Mouse (Mus musculus): ENCODE results near the gene Zfp518b. TPM values are rescaled to one million over a fixed set of nuclear protein-coding genes. Genes with fewer than 3 reads are reported as not detected.

The Zfp518b gene
- polyA plus RNA-seq, 1 experiment, result not detected

DNA sequence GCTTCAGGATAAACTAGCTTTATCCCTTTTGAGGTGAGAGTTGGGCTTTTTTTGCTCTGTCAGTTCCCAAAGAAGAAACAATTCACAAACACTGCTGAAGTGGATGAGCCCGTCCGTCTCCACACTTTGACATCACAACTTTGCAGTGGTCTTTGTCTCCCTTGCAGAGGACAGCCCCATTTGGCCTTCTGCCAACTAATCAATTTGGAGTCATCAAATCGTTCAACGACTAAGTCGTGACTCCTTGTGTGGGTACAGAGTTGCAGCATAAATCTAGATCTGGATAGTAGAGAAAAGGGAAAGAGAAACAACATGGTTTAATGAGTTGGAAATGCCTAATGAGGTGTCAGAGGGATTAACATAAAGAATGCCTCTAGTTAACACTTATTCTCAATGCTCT lies 33.2 kb downstream of the Zfp518b start:
- no peak for TF ChIP-seq GATA1 (IDR thresholded peaks at IDR 0.05; ENCODE audit: low read length)

DNA sequence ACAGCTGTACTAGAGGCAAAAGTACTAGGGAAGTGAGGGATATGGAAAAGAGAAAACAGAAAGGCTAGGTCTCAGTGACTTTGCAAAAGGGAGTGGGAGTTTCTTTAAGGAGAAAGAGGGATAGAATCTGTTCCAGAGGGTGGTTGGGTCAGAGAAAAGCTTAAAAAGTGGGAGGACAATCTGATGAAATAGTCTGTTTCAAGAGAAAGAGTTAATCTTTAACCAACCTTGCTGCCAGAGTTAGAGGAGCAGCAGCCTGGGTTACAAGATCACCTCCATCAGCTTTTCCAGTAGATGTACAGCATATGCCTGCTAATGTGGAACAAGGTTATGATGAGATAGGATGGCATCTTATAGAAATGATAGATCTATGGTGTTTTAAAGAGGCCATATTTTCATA lies 43.1 kb downstream of the Zfp518b start:
- no peak for TF ChIP-seq GATA1 (IDR thresholded peaks at IDR 0.05; ENCODE audit: low read length)

- no peak for TF ChIP-seq GATA1 (IDR thresholded peaks at IDR 0.05; ENCODE audit: low read length)
These were observed 48.3 kb downstream of the Zfp518b start for GRCm38 (mm10) chr5:38636301-38636749.

- no peak for TF ChIP-seq GATA1 (IDR thresholded peaks at IDR 0.05; ENCODE audit: low read length)
These were observed 48.9 kb downstream of the Zfp518b start for GRCm38 (mm10) chr5:38635696-38636095.

DNA sequence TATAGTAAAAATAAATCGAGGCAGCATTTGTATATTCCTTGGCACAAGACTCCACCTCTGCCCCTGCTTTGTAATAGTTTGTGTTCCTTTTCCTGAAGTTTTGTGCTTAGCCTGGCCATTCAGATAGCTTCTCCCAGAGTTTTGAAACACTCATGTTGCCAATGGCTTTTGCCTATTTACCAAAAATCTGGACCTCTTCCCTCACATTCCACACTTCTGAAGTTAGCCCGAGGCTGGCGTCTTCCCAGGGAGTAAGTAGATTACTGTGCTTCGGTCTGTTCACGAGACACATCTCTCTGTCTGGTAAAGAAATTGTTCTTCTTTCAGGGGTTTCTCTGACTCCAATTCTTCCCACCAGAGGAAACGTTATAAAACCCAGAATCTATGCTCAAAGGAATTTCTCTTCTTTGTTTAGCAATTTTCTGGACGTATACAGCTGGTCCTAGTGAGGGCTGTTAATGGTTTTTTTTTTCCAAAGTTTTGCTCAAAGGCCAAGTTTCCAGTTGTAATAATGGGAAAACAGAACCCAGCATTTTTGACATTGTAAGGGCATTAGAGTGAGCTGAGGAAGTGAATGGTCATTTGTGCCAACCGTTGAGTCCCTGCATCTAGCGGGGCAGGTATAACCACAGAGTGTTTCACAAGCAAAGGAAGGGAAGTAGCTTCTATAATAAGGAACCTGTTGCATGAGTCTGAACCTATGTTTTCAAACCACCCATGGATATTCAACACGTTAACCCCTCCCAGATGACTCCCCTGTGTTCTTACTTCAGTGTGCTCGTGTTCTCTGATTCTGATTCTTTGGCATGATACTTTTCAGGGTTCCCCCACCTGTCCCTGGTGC lies 50.1 kb downstream of the Zfp518b start:
- no peak for TF ChIP-seq GATA1 (IDR thresholded peaks at IDR 0.05; ENCODE audit: low read length)

DNA sequence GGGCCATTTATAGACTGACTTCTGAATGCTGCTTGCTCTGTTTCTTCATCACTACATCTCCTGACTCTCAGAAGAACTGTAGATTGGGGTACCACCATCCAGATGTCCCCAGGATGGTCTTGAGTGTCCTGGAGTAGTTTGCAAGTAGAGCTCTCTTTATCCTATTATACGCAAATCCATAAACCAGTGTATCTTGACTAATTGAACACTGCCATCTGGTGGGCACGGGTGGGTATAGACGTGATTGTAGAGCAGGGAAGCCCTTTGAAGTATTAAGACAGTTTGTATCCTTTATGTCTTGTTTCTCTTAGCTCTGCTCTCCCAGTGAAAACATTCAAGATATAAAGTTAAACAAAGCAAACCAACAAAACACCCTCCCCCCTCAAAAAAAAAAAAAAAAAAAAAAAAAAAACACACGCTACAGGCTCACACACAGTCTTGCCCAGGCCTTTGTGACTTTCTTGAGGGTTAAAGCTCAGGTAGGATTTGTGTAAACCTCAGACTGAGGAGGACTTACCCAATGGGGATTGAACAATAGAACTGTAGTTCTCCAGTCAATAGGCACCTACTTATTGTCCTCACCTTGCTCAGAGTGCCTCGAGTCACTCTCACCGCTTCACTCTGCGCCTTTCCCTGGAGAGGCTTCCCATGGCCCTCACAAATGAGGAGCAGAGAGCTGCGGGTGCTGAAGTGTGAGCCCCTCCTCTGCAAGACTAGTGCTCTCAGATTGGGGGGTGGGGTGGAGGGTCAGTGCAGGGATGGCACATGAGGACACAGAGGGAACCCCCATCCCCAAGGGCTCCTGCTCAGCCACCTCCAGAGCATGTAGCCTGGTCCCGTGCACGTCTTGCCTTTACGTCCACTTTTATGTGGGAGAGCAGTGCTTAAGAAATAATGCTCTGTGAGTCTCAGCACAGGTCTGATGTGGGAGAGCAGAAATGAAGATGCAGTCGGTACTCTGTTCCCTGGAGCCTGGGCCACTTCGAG lies 51.9 kb downstream of the Zfp518b start:
- no peak for TF ChIP-seq GATA1 (IDR thresholded peaks at IDR 0.05; ENCODE audit: low read length)

- no peak for TF ChIP-seq GATA1 (IDR thresholded peaks at IDR 0.05; ENCODE audit: low read length)
These were observed 56.6 kb downstream of the Zfp518b start for GRCm38 (mm10) chr5:38628023-38628422.

- TF ChIP-seq GATA1 (IDR thresholded peaks at IDR 0.05; ENCODE audit: low read length), result no peak
These were observed 57.7 kb downstream of the Zfp518b start for GRCm38 (mm10) chr5:38626883-38627282.

- no peak for TF ChIP-seq GATA1 (IDR thresholded peaks at IDR 0.05; ENCODE audit: low read length)
These were observed 63.8 kb downstream of the Zfp518b start for GRCm38 (mm10) chr5:38620783-38621182.

DNA sequence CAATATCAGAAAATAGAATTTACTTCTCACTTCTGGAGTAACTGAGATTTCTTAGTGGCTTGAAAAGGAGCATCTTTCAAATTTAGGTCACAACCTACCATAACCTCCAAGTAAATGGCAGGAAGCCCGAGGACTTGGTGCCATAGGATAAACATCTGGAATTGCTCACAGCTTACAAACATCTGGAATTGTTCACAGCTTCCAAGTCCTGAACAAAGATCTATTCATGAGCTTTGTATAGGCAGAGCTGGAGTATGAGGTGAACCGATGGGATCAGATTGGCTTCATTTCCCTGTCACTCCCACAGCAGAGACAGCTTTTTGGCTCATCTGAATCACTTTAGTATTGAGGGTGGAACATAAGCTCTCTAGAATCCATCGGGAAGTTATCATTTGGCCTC lies 65.7 kb downstream of the Zfp518b start:
- TF ChIP-seq GATA1 (IDR thresholded peaks at IDR 0.05; ENCODE audit: low read length), result no peak

Other genes starting within 250 kb of the Zfp518b start
- gene Slc2a9, start 181.7 kb downstream of the Zfp518b start, polyA plus RNA-seq (2012), result 0.13 and 0.48 TPM in 2 replicates
- 95.4 and 101 TPM in 2 replicates for gene Wdr1, start 121.6 kb downstream of the Zfp518b start, polyA plus RNA-seq (2012)
- not detected in 2 replicates for gene Clnk, start 192.0 kb upstream of the Zfp518b start, polyA plus RNA-seq (2012)